Mouse (Mus musculus): ENCODE measurements around the gene Zbtb20.

GRCm38 (mm10) chr16:43650355-43651080, 774.8 kb downstream of the Zbtb20 start:
- no peak for TF ChIP-seq CTCF (IDR thresholded peaks at IDR 0.05; ENCODE audit: borderline replicate concordance, insufficient read depth, low read length)
- no peak for TF ChIP-seq POLR2A (IDR thresholded peaks at IDR 0.05; ENCODE audit: low read depth, low read length)
